Mouse (Mus musculus) kidney, postnatal 36 days (tissue): ENCODE measurements at regions not wholly inside any gene's neighbourhood (a gene's known extent, or its start where the extent isn't known, plus 50 kb on each side); places are given as distances from the start of the nearest gene placed in this dataset.

Experiments
- DNase-seq, 2 experiments: peaks; one replicate each; pipeline ENCODE4 v3.0.0; 2021 to 2022; ENCODE audit warnings: mixed read lengths in 2 of 2

DNA sequence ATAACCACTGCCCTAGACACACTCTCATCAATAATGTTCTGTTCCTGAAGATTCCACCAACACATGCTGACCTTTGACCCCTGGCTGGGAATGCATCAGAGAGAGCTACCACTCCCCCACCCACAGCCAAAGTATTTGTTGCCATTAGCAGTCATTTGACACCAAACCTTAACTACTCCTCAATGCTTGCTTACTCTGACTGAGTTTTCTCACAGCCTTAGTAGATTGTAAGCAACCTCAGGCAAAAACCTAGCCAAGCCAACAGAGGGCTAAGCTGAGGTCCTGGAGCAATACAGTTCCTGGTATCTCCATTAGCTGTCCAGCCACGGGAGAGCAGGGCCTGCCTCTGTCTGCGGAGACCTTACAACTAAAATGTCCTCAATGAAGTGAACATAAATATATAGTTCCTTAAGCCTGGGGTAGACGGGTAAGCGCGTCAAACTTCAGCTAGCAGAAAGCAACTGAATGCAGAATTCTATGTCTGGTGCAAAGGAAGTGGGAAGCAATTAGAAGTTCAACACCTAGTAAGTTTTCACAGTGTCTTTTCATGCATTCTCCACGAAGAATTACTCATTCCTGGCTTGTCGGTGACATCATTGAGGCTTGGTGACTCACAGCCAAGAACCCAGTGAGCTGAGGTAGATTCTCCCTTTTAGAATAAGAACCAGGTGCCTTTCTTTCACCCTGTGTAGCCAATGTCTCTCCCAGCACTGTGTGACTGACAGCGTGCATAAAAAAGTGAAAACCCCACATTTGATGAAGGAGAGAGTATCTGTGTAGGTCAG lies 113.6 kb upstream of the Nebl start:
- no peak for DNase-seq

DNA sequence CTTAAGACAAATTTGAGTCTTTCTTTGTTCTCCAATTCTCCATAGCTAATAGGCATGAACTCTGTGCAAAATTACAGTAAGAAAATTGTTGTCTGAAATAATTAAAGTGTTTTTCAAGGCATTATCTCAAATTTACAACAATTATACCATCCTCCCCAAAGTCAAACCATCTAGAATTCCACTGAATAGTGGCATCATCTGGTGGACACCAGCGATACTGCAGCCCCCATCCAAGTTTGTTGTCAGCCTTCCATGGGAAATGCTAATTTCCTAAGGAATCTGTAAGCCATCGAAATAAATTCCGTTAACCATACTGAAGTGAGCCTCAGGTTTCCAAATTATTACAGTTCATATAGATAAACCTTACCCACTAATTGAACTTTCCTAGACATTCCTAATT lies 110.7 kb upstream of the Nebl start:
- peak in 1 of 2 experiments; percentile 31 for DNase-seq

DNA sequence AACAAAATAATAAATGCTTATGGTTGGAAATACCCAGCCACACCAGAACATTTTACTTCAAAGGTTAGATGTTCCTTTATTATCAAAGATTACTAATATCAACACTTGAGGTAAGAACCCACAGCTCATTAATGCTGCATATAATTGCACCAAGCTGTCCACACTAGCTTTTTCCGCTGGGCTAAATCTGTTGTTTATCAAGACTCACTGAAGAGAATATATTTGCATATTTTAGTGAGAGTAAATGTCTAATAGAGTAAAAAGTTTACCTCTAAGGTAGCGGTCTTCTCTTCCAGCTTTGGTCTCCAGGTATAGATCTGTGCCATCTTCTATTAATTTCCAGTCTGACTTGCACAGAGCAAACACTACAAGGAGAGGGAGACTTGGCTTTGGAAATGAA lies 110.3 kb upstream of the Nebl start:
- DNase-seq: no peak

- DNase-seq: peak in 1 of 2 experiments; percentile 18
Measured at GRCm38 (mm10) chr2:17840941-17841498, 109.8 kb upstream of the Nebl start.

DNA sequence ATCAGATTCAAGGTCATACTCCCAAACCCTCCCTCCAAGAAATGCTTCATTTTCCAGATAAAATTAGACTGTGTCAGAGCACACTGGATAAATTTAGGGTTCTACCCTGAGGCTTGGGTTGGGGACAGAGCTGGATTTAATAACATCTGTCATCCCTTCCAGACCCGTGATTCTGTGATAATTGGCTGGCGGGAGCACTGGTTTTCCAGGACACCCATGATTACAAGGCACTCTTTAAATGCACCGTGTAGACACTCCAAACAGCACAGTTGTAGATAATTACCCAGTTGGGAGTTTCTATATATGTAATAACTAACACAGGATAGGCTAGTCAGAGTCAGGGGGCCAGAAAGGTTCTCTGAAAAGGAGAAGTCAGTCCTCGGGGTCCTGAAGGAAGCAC lies 108.4 kb upstream of the Nebl start:
- no peak for DNase-seq

DNA sequence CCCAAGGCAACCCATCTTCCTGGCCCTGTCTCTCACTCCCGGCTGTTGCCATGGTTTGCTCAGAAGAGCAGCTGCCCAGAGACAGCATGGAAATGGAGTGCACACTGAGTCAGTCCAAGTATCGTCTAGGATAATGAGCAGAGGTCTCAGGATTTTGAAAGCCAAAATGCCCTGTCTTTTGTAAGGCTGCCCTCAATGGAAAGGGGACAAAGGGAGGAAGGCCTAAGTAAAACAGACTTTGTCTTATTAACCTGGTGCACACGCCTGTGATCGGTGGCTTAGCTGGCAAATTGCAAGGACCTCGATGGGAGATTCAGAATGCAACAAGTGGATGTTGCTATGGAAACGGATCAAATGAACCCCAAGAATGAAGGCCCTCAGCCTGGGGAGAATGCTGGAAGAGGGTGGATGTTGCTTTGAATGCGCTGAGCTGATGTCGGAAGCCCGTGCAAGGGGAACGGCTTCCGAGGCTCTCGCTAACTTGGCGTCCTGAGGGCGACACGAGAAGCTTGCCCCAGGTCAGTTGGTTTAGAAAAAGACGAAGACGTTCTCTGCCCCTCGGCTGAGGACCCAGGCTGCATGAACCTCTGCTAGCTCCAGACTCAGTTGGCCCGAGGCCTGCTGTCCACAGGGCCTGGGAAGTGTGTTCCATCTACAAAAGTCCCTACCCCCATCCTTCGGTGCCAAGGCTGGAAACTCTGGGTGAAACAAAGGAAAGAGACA lies 107.8 kb upstream of the Nebl start:
- DNase-seq: no peak

- no peak for DNase-seq
Measured at GRCm38 (mm10) chr2:17838381-17838680, 107.1 kb upstream of the Nebl start.

DNA sequence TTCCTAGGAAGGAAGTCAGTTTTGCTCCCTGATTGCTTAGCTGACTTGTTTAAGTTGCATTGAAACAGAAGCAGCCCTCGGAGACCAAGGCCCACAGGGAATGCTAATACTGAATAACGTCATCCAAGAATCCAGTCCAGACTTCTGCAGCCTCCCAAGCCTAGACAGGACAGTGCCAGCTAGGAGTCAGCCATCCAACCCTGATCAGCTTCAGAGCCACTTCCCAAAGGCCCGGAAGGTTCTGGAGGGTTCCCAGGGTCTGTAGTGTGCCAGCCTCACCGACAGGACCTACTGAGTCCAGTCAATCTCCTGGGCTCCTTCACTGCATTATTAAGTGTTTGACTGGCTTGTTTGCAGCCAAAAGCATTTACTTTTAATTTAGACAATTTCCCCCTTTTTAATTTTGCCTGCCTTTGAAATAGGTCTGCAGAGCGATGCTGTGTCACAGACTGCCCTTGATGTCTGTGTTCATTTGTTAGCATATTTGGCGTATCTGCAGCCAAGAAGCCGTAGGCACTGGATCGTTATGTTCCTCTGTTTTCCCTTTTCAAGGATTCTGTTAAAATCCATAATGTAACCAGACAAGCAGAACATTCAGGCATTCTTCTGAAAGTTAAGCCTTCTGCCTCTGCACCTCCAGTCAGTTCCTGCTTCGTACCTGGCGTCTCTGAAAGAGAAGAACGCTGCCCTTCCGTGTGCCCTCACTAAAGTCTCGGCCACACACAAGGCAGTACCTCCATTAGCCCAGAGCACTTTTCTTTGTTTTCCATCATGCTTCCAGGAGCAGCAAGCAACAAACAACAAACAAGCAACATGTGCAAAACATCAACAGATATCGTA lies 106.5 kb upstream of the Nebl start:
- no peak for DNase-seq

DNA sequence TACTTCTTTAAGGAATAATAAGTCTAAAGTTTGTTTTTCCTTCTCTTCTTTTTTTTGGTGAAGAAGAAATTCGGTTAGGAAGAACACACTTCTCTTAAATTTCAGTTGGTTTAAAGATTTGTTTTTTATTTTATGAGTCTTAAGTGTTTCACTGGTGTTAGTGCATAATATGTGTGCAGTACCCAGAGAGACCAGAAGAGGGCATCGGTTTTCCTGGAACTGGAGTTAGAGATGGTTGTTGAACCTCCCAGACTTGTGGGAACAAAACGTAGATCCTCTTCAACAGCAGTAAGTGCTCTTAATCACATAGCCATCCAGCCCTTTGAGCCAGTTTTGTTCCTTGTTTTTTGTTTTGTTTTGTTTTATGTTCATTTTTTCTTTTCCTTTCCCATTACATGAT lies 101.5 kb upstream of the Nebl start:
- peak in 1 of 2 experiments; percentile 10 for DNase-seq

DNA sequence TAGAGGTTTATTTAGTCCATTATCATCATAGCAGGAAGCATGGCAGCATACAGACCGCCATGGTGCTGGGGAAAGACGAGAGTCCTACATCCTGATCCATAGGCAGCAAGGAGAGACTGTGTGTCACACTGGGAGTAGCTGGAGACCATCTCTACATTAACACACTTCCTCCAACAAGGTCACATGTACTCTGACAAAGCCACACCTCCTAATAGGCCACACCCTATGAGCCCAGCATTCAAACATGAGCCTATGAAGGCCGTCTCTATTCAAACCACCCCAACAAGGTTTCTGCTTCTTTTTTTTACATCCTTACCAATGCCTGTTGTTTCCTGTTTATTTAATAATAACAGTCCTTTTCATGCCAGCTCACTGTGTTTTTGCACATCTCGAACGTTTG lies 99.0 kb upstream of the Nebl start:
- no peak for DNase-seq

DNA sequence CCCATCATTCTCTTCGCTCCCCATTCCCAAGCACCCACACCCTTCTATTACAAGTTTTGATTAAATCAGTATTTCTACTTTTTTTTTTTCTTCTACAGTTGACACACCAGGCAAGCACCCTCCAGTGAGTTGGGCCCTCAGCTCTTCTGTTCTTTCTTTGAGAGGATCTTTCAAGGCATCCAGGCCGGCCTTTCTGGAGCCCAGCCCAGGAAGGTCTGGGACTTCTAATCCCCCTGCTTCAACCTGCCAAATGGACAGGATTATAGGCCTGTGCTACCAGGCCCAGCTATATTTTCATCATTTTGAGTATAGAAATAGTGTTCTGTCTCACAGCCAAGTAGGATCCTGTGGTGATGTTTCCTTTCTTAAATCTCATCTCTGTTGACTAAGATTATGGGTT lies 94.0 kb upstream of the Nebl start:
- no peak for DNase-seq

DNA sequence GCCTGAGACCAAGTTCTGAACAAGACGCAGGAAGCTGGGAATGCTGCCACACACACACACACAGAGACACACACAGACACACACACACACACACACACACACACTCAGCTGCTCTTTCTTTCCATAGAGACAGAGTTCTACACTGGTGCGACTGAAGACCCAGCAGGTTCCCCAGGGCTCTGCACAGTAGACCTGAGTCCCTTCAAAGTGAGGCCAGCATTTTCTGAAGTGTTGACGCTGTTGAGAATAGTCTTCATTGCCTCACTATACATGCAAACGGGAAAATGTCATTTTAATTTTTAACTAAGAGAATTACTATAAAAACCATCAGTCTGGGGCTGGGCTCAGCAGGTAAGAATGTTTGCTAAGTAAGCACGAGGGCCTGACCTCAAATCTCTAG lies 92.9 kb upstream of the Nebl start:
- DNase-seq: no peak

- DNase-seq: no peak
Measured at GRCm38 (mm10) chr2:17822621-17823006, 91.3 kb upstream of the Nebl start.

DNA sequence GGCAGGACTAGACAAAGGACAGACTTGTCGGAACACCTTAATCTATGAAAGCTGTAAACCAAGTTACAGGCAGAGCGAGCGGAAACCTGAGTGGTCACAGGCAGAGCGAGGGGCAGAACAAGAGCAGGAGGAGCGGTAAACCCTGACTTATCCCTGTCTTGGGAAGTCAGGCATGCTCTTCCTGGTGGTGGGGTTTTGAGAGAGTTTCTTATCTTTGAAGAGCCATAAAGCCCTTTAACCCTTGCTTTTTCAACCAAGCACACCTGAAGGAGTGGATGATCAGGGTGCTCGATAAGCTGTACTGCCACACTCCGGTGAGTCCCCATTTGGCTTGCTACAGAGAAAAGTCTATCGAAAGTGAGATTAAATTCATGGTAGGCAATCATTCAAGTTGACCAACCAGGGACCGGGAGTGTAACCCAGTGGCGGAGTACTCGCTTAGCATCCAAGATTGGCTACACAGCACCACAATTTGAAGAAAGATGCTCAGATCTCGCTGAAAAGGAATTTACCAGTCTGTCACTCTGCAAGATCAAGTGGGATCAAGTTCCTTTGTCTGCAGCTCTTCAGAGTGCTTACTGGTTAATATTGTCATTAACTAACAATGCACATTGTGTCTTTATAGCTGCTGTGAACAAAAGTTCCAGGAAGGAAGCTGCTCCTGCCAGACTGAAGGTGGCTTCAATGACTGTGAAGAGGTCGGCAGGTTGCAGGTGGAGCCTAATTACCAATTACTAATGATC lies 90.8 kb upstream of the Nebl start:
- no peak for DNase-seq

GRCm38 (mm10) chr2:17811943-17812670 lies 80.8 kb upstream of the Nebl start:
- DNase-seq: peak; percentile 1 to 2
